In genomic region chr15:71099111-71099510, GRCm38 (mm10) we compare ENCODE assay signal across 12 mouse cellular contexts.
DNase-seq lines count a peak whose midpoint lies in the region; ATAC-seq and TF ChIP-seq lines count a peak whose summit lies in the region.
"Had no signal": no experiment of that assay in that cellular context is flagged by ENCODE, and none has a peak within 500 bp of the region (broad histone marks: within the 10 kb centered on the region; RNA-seq: fewer than 3 reads in every experiment).

No protein-coding gene starts in this region.

- TF ChIP-seq CTCF in lung, embryonic 14.5 days (IDR thresholded peaks at IDR 0.05; ENCODE audit: low read depth) = no peak

- no peak overlapping the region for H3K9ac ChIP-seq in lung, embryonic 14.5 days
- no peak overlapping the region for H3K9ac ChIP-seq in embryonic facial prominence, embryonic 11.5 days (replicated peaks; ENCODE audit: low read length)
- H3K9ac ChIP-seq: embryonic facial prominence, embryonic 13.5 days had no signal

- ATAC-seq in lung, embryonic 14.5 days (ENCODE audit: insufficient read depth) = no peak
- no peak for ATAC-seq in embryonic facial prominence, embryonic 11.5 days (replicated peaks; ENCODE audit: insufficient number of reproducible peaks, low FRiP score, low TSS enrichment, low read depth)
- ATAC-seq: intestine, postnatal 0 days had no signal

- no peaks in the 10 kb centered on the region for H3K27me3 ChIP-seq in lung, embryonic 14.5 days (ENCODE audit: insufficient read depth, low read length)
- H3K27me3 ChIP-seq in embryonic facial prominence, embryonic 11.5 days (ENCODE audit: control insufficient read depth, insufficient read depth, low read length) = no peaks in the 10 kb centered on the region
- H3K27me3 ChIP-seq: embryonic facial prominence, embryonic 13.5 days had no signal

- H3K4me3 ChIP-seq in lung, embryonic 14.5 days (ENCODE audit: low read depth, low read length) = no peak overlapping the region
- no peak overlapping the region for H3K4me3 ChIP-seq in embryonic facial prominence, embryonic 11.5 days (ENCODE audit: low read depth, low read length)
- H3K4me3 ChIP-seq: embryonic facial prominence, embryonic 13.5 days; gastrocnemius, adult 2 months had no signal

- DNase-seq in lung, embryonic 14.5 days = peak; percentile 12
- no peak for DNase-seq in lung, adult 18-20 months
- peak; percentile 7 for DNase-seq in embryonic facial prominence, embryonic 11.5 days (ENCODE audit: low spot score)
- peak; percentile 9 to 25 for DNase-seq in layer of hippocampus, adult 8-10 months (ENCODE audit: low spot score in 2 of 2)
- DNase-seq in right cerebral cortex, postnatal 10 days (ENCODE audit: low spot score in 2 of 2) = peak; percentile 40 to 62
- DNase-seq in spleen, adult 18-20 months = no peak
- DNase-seq in spleen, postnatal 10 days (ENCODE audit: low spot score in 2 of 2) = no peak
- DNase-seq in adrenal gland, adult 18-20 months (ENCODE audit: low spot score in 2 of 2) = no peak
- DNase-seq: gastrocnemius, adult 2 months; lung, adult 2 months had no signal

- 65% methylated on average over 3 of the region's 3 CpGs for WGBS in lung, embryonic 14.5 days
- 62% methylated on average over 3 of the region's 3 CpGs for WGBS in embryonic facial prominence, embryonic 11.5 days

- H3K36me3 ChIP-seq in lung, embryonic 14.5 days (ENCODE audit: insufficient read depth) = no peaks in the 10 kb centered on the region
- H3K36me3 ChIP-seq in embryonic facial prominence, embryonic 11.5 days (replicated peaks; ENCODE audit: control insufficient read depth, insufficient read depth, low read depth, low read length) = no peaks in the 10 kb centered on the region
- H3K36me3 ChIP-seq: embryonic facial prominence, embryonic 13.5 days had no signal

- H3K9me3 ChIP-seq in lung, embryonic 14.5 days (ENCODE audit: low read depth, low read length) = no peaks in the 10 kb centered on the region
- no peaks in the 10 kb centered on the region for H3K9me3 ChIP-seq in embryonic facial prominence, embryonic 11.5 days (replicated peaks; ENCODE audit: control insufficient read depth, low read length)
- H3K9me3 ChIP-seq: embryonic facial prominence, embryonic 13.5 days had no signal

- no peaks in the 10 kb centered on the region for H3K4me1 ChIP-seq in lung, embryonic 14.5 days (ENCODE audit: insufficient read depth)
- no peaks in the 10 kb centered on the region for H3K4me1 ChIP-seq in embryonic facial prominence, embryonic 11.5 days (ENCODE audit: control insufficient read depth, insufficient read depth, low read length)
- H3K4me1 ChIP-seq: embryonic facial prominence, embryonic 13.5 days had no signal

- no peak overlapping the region for H3K4me2 ChIP-seq in lung, embryonic 14.5 days
- H3K4me2 ChIP-seq in embryonic facial prominence, embryonic 11.5 days (ENCODE audit: low read depth, low read length) = no peak overlapping the region
- H3K4me2 ChIP-seq: embryonic facial prominence, embryonic 13.5 days had no signal

- H3K27ac ChIP-seq in lung, embryonic 14.5 days (ENCODE audit: low read depth) = no peak overlapping the region
- no peak overlapping the region for H3K27ac ChIP-seq in embryonic facial prominence, embryonic 11.5 days (replicated peaks; ENCODE audit: low read depth, low read length)
- H3K27ac ChIP-seq: embryonic facial prominence, embryonic 13.5 days; gastrocnemius, adult 2 months had no signal

Comparison
In these comparisons a context has a peak if more than half of its experiments do, and no peak if none do; other contexts are left out.
1. DNase-seq: peak in lung, embryonic 14.5 days (single experiment), embryonic facial prominence, embryonic 11.5 days (single experiment), layer of hippocampus, adult 8-10 months (2 of 2) and right cerebral cortex, postnatal 10 days (2 of 2); none in lung, adult 18-20 months (0 of 2), spleen, adult 18-20 months (0 of 2), spleen, postnatal 10 days (0 of 2) and adrenal gland, adult 18-20 months (0 of 2).